12 mouse cellular contexts compared by ENCODE assay signal in the genomic region with DNA sequence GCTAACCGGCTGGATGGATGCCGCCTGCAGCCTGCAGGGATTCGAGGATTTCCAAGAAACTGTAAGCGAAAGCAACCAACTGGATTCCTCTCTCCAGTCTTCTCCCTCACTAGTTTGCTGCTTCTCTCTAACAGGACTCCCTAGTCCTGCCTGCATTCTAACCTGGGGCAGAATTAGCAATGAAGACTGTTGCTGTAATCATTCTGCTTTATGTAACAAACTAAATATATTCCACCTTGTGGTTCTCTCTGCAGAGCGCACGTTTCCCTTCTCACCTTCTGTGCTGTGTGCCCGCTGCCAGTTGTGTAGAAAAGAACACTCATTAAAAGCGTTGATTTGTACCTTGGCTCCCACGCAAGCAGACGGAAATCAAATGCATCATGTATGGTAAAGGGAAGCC. TPM values are rescaled to one million over a fixed set of nuclear protein-coding genes. Genes with fewer than 3 reads are reported as not detected.
"Had no signal": no experiment of that assay in that cellular context is flagged by ENCODE, and none has a peak within 500 bp of the region (broad histone marks: within the 10 kb centered on the region; RNA-seq: fewer than 3 reads in every experiment).

No protein-coding gene starts in this region.

- DNase-seq: kidney, adult 11 months; kidney, postnatal 10 days; kidney, postnatal 4 days; lung, postnatal 14 days; retina, postnatal 1 day; thymus, adult 18-20 months; thymus, postnatal 14 days had no signal

- ATAC-seq: hindbrain, postnatal 0 days; liver, embryonic 12.5 days; midbrain, embryonic 15.5 days had no signal

RNA-seq across cellular contexts. Expression of a gene that starts 37.2 kb away (rescaled TPM):
- total RNA-seq: monocyte, adult 5-6 weeks; neutrophil, adult 5-6 weeks had no signal
